Mouse (Mus musculus): ENCODE measurements around the gene Bex6. TPM values are rescaled to one million over a fixed set of nuclear protein-coding genes. Genes with fewer than 3 reads are reported as not detected.

Gene Bex6
- total RNA-seq, 2 experiments from 2014 or later, result not detected

Other genes starting within 250 kb of the Bex6 start
- gene Pigz, start 246.0 kb upstream of the Bex6 start, total RNA-seq (2021), result 10 to 100 TPM; 14.6 to 20.9 TPM
- gene 0610012G03Rik, start 231.3 kb upstream of the Bex6 start, total RNA-seq (2021), result 10 to 100 TPM; 50.7 to 56.1 TPM
- gene Ncbp2, start 231.3 kb upstream of the Bex6 start, total RNA-seq (2021), result 10 to 100 TPM; 47.8 to 49.5 TPM
- gene Senp5, start 176.5 kb upstream of the Bex6 start, total RNA-seq (2021), result 10 to 100 TPM; 44.6 to 47.6 TPM
- gene Pak2, start 100.5 kb upstream of the Bex6 start, total RNA-seq (2021), result 10 to 100 TPM; 26.5 to 27.8 TPM
- gene Pigx, start 80.1 kb upstream of the Bex6 start, total RNA-seq (2021), result 10 to 100 TPM; 26.4 TPM
- gene Cep19, start 80.0 kb upstream of the Bex6 start, total RNA-seq (2021), result 10 to 100 TPM; 68.6 to 71.2 TPM
- gene Nrros, start 14.2 kb upstream of the Bex6 start, total RNA-seq (2021), result 10 to 100 TPM in 1 of 2 experiments, 1 to 10 TPM in 1; 8.5 to 12.3 TPM
- 10 to 100 TPM; 41.4 to 44.7 TPM for gene Fbxo45, start 67.3 kb downstream of the Bex6 start, total RNA-seq (2021)
- 10 to 100 TPM; 10.9 to 11.9 TPM for gene Wdr53, start 67.4 kb downstream of the Bex6 start, total RNA-seq (2021)
- not detected for gene Smco1, start 91.6 kb downstream of the Bex6 start, total RNA-seq (2021)
- gene Rnf168, start 97.6 kb downstream of the Bex6 start, total RNA-seq (2021), result 10 to 100 TPM; 25.4 to 28.6 TPM
- 10 to 100 TPM; 52.5 to 55.7 TPM for gene Ubxn7, start 152.4 kb downstream of the Bex6 start, total RNA-seq (2021)
- gene Tm4sf19, start 220.7 kb downstream of the Bex6 start, total RNA-seq (2021), result not detected
- 10 to 100 TPM; 12.9 to 14.5 TPM for gene Tctex1d2, start 239.9 kb downstream of the Bex6 start, total RNA-seq (2021)